Mouse (Mus musculus): ENCODE results near the gene Ypel5. TPM values are rescaled to one million over a fixed set of nuclear protein-coding genes. Genes with fewer than 3 reads are reported as not detected.

The Ypel5 gene
- polyA plus RNA-seq, 1 experiment from 2014 or later: 36.4 TPM

DNA sequence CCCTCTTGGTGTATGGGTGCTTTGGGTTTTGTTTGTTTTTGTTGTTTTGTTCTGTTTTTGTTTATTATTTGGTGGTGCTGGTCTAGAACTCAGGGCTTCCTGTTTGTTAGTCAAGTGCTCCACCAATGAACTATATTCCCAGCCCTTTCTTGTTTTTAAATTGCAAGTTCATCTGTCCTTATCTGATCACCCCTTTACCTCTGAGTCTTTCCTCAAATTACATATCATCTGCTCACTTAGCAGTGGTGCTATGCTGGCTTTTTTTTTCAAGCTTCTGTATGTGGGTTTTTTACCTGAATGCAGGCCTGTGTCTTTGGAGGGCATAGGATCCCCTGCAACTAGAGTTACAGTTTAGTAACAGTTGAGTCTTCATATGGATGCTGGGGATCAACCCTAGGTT is 9.3 kb downstream of the Ypel5 start:
- no peak for TF ChIP-seq CTCF (IDR thresholded peaks at IDR 0.05; ENCODE audit: low read depth)
- Histone ChIP-seq H3K9ac (no peak overlapping the region), H3K4me2 (no peak overlapping the region), H3K4me3 (ENCODE audit: low read depth, low read length) (no peak overlapping the region), H3K27me3 (ENCODE audit: insufficient read depth, low read length) (no peaks in the 10 kb centered on the region), H3K9me3 (ENCODE audit: low read depth, low read length) (no peaks in the 10 kb centered on the region), H3K36me3 (ENCODE audit: insufficient read depth) (0 out of 2 replicates have a peak, but pooled peaks cover 16% of the 10 kb centered on the region), H3K4me1 (ENCODE audit: insufficient read depth) (no peaks in the 10 kb centered on the region), H3K27ac (ENCODE audit: low read depth) (no peak overlapping the region)
- DNase-seq (no peak), ATAC-seq (ENCODE audit: insufficient read depth) (no peak)

DNA sequence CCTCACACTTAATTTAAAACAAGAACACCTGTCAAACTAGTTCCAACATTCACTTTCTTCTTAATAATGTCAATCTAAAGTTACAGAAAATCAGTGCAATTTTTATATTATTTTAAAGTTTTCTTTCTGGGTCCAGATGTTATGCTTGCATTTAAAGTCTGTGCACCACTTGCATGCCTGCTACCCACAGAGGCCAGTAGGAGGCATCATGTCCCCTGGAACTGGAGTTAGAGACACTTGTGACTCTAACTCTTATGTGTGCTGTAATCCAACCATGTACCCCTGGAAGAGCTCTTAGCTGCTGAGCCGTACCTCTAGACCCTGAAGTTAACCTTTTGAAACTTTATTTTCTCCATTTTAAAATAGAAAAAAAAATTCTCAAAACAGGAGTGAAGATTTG is 19.0 kb downstream of the Ypel5 start:
- 0 out of 2 replicates have a peak, but pooled peaks cover 3% of the 10 kb centered on the region for H3K36me3 ChIP-seq (ENCODE audit: insufficient read depth)
- no peak overlapping the region for H3K4me2 ChIP-seq
- TF ChIP-seq CTCF (IDR thresholded peaks at IDR 0.05; ENCODE audit: low read depth): peak; percentile 25
- no peak for ATAC-seq (ENCODE audit: insufficient read depth)
- no peak overlapping the region for H3K9ac ChIP-seq
- H3K27me3 ChIP-seq (ENCODE audit: insufficient read depth, low read length): no peaks in the 10 kb centered on the region
- H3K9me3 ChIP-seq (ENCODE audit: low read depth, low read length): no peaks in the 10 kb centered on the region
- H3K4me1 ChIP-seq (ENCODE audit: insufficient read depth): no peaks in the 10 kb centered on the region
- 59% methylated on average over 1 of the region's 1 CpGs for WGBS
- no peak for DNase-seq
- no peak overlapping the region for H3K27ac ChIP-seq (ENCODE audit: low read depth)
- no peak overlapping the region for H3K4me3 ChIP-seq (ENCODE audit: low read depth, low read length)

DNA sequence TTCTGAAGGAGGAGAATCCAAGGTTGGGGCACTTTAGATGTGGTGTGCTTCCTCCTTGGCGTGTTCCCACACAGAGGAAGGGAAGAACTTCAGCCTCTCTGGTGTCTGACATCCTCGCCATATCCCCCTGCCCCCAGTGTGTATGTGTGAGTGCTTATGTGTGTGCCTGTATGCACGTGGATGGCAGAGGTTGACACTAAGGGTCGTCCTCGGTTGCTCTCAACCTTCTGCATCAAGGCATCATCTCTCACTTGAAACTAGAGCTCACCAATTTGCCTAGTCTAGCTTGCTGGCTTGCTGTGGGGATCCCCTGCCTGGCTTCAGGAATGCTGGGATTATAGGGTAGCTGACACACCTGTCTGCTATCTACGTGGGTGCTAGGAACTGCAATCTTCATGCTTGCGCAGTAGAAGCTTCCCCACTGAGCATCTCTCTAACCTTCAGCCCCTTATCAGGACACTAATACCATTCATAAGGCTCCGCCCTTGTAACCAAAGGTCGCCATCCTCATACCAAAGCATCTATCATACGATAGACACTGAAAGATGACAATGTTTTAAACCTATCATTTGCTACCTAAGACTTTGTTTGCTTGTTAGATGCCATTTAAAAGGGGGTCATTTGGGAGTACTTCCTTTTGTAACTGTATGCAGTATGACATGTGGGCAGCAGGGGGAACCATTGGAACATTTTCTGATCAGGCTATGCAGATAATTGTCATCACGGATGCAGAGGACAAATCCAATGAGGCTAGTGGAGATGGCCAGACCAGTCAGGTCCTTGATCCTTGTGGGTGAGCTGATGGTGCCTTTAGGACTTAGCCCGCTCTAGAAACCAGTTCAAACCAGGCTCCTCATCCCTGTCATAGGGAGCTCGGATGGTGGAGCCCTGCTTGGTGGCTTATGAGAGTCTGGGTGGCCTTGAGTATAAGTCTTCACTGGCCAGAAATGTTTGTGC is 21.7 kb downstream of the Ypel5 start:
- Histone ChIP-seq H3K9ac (no peak overlapping the region; the same call in 1 of the 2 replicates), H3K9me3 (ENCODE audit: low read depth, low read length) (no peaks in the 10 kb centered on the region), H3K4me2 (no peak overlapping the region), H3K4me3 (ENCODE audit: low read depth, low read length) (no peak overlapping the region), H3K27ac (ENCODE audit: low read depth) (no peak overlapping the region), H3K4me1 (ENCODE audit: insufficient read depth) (no peaks in the 10 kb centered on the region), H3K36me3 (ENCODE audit: insufficient read depth) (no peaks in the 10 kb centered on the region), H3K27me3 (ENCODE audit: insufficient read depth, low read length) (no peaks in the 10 kb centered on the region)
- DNase-seq: peak; percentile 90
- peak; percentile 86 for TF ChIP-seq CTCF (IDR thresholded peaks at IDR 0.05; ENCODE audit: low read depth)
- ATAC-seq (ENCODE audit: insufficient read depth): peak; percentile 81; the same call in 1 of the 2 replicates
- 49% methylated on average over 13 of the region's 13 CpGs for WGBS

DNA sequence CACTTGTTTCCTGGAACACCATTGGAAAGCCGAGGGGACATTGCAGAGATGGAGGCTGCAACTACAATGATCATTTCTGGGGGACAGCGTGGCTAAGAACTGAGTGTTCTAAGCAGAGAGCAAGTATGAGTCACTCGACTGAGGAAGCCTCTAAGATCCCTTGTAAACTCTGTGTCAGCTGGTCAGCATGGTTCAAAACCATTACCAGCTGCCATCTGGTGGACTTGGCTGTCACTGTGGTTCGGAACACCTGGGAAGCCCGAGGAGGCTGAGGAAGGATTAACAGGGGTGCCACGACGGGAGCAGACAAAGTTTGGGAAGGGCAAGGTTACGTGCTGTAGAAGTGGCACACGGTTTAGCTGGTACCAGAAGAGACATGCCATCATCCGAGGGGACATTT is 27.0 kb downstream of the Ypel5 start:
- WGBS: 63% methylated on average over 10 of the region's 10 CpGs
- no peak for ATAC-seq (ENCODE audit: insufficient read depth)
- no peak for TF ChIP-seq CTCF (IDR thresholded peaks at IDR 0.05; ENCODE audit: low read depth)

DNA sequence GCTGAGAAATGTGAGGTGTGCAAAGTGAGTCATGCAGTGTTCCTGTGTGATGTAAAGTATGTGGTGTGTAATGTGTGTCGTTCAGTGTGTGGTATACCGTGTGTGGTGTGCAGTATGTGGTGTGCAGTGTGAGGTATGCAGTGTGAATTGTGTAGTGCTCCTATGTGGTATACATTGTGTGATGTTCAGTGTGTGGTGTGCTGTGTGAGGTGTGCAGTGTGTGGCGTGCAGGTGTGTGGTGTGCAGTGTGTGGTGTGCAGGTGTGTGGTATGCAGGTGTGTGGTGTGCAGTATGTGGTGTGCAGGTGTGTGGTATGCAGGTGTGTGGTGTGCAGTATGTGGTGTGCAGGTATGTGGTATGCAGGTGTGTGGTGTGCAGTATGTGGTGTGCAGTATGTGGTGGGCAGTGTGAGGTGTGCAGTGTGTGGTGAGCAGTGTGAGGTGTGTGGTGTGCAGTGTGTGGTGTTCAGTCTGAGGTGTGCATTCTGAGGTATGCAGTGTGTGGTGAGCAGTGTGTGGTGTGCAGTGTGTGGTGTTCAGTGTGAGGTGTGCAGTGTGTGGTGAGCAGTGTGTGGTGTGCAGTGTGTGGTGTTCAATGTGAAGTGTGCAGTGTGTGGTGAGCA is 30.5 kb downstream of the Ypel5 start:
- no peak; the same call in 1 of the 2 replicates for ATAC-seq (ENCODE audit: insufficient read depth)
- DNase-seq: no peak
- WGBS: 79% methylated on average over 3 of the region's 3 CpGs
- no peaks in the 10 kb centered on the region for H3K27me3 ChIP-seq (ENCODE audit: insufficient read depth, low read length)
- no peak overlapping the region for H3K4me3 ChIP-seq (ENCODE audit: low read depth, low read length)
- H3K4me2 ChIP-seq: no peak overlapping the region
- TF ChIP-seq CTCF (IDR thresholded peaks at IDR 0.05; ENCODE audit: low read depth): no peak
- no peak overlapping the region for H3K9ac ChIP-seq
- no peaks in the 10 kb centered on the region for H3K4me1 ChIP-seq (ENCODE audit: insufficient read depth)
- H3K27ac ChIP-seq (ENCODE audit: low read depth): no peak overlapping the region
- no peaks in the 10 kb centered on the region for H3K36me3 ChIP-seq (ENCODE audit: insufficient read depth)
- H3K9me3 ChIP-seq (ENCODE audit: low read depth, low read length): no peaks in the 10 kb centered on the region

More for the DNA sequence above, 27.0 kb downstream of the Ypel5 start:
- Histone ChIP-seq H3K9me3 (ENCODE audit: low read depth, low read length) (no peaks in the 10 kb centered on the region), H3K36me3 (ENCODE audit: insufficient read depth) (no peaks in the 10 kb centered on the region), H3K4me1 (ENCODE audit: insufficient read depth) (no peaks in the 10 kb centered on the region), H3K4me2 (no peak overlapping the region), H3K27me3 (ENCODE audit: insufficient read depth, low read length) (no peaks in the 10 kb centered on the region), H3K27ac (ENCODE audit: low read depth) (no peak overlapping the region), H3K4me3 (ENCODE audit: low read depth, low read length) (no peak overlapping the region), H3K9ac (no peak overlapping the region)
- DNase-seq: no peak

DNA sequence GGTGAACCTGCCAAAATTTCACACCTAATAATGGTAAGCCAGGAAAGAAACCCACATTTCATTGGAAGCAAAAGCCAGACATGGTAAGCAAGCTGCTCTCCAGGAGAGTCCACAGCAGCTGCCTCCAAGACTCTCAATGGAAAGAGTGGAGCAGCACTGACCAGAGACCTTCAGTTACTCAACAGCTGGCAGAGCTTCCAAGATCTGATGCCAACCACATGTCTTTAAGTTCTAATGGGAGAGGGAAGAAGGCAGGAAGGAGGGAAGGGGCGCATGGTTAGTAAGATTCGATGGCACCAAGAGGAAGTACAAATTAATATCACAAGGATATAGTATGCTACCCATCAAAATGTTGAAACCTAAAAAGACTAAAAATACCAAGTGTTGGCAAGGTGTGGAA is 31.9 kb downstream of the Ypel5 start:
- Histone ChIP-seq H3K27ac (ENCODE audit: low read depth) (no peak overlapping the region), H3K4me3 (ENCODE audit: low read depth, low read length) (no peak overlapping the region), H3K4me1 (ENCODE audit: insufficient read depth) (no peaks in the 10 kb centered on the region), H3K27me3 (ENCODE audit: insufficient read depth, low read length) (no peaks in the 10 kb centered on the region), H3K9me3 (ENCODE audit: low read depth, low read length) (no peaks in the 10 kb centered on the region), H3K9ac (no peak overlapping the region), H3K36me3 (ENCODE audit: insufficient read depth) (no peaks in the 10 kb centered on the region), H3K4me2 (no peak overlapping the region)
- TF ChIP-seq CTCF (IDR thresholded peaks at IDR 0.05; ENCODE audit: low read depth): no peak
- DNase-seq (no peak), ATAC-seq (ENCODE audit: insufficient read depth) (no peak)
- 91% methylated on average over 2 of the region's 2 CpGs for WGBS

DNA sequence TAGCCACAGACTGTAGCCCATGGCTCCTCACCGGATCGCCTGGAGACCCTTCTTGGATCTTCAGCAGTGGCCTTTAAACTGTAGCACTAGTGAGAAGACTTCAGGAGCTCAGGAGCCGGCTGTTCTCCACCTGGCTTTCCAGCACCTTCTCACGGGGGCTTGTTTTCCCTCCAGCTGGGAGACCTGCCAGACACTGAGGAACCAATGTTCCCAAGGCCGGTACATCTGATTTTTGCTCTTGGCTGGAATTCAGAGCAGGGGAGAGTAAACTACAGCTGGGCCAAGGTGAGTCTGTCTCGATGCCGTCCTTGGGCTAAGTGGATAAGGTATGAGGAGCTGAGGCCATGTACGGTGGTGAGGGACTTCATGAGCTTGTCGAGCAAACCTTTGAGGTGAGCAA is 42.7 kb downstream of the Ypel5 start:
- Histone ChIP-seq H3K9ac (no peak overlapping the region), H3K36me3 (ENCODE audit: insufficient read depth) (no peaks in the 10 kb centered on the region), H3K27ac (ENCODE audit: low read depth) (no peak overlapping the region), H3K27me3 (ENCODE audit: insufficient read depth, low read length) (no peaks in the 10 kb centered on the region), H3K4me3 (ENCODE audit: low read depth, low read length) (no peak overlapping the region), H3K9me3 (ENCODE audit: low read depth, low read length) (no peaks in the 10 kb centered on the region), H3K4me2 (no peak overlapping the region), H3K4me1 (ENCODE audit: insufficient read depth) (no peaks in the 10 kb centered on the region)
- 83% methylated on average over 9 of the region's 9 CpGs for WGBS
- DNase-seq (no peak), ATAC-seq (ENCODE audit: insufficient read depth) (no peak)
- no peak for TF ChIP-seq CTCF (IDR thresholded peaks at IDR 0.05; ENCODE audit: low read depth)

Data from lung, embryonic 14.5 days (tissue).